Mouse (Mus musculus) E14TG2a.4 (cell line): ENCODE data around the gene Syne1.

Experiments used
- H3K27me3 ChIP-seq: 2 replicates; pipeline ENCODE4 v1.6.1; 2014; ENCODE audit warnings: low read length, control low read depth; ENCODE audit not compliant: insufficient read depth
- H3K36me3 ChIP-seq: 2 replicates; pipeline ENCODE4 v1.6.1; 2014; ENCODE audit warnings: low read length, control low read depth; ENCODE audit not compliant: insufficient read depth
- H3K4me1 ChIP-seq: replicated peaks from 2 replicates; pipeline ENCODE4 v1.6.1; 2014; ENCODE audit warnings: low read depth, low read length, control low read depth
- H3K4me3 ChIP-seq: replicated peaks from 2 replicates; pipeline ENCODE4 v1.5.1; 2014; ENCODE audit warnings: mild to moderate bottlenecking, low read length
- H3K9me3 ChIP-seq: 2 replicates; pipeline ENCODE4 v1.6.1; 2014; ENCODE audit warnings: low read length, control low read depth
- CTCF ChIP-seq: conservative IDR thresholded peaks from 2 replicates; pipeline ENCODE4 v1.5.1; 2014; ENCODE audit warnings: low read length
- NANOG ChIP-seq: IDR thresholded peaks from 2 replicates; pipeline ENCODE4 v1.6.1; 2014; ENCODE audit warnings: borderline replicate concordance, low read length, mixed read lengths
- POU5F1 ChIP-seq: IDR thresholded peaks from 2 replicates; pipeline ENCODE4 v1.6.1; 2014; ENCODE audit warnings: low read length, borderline replicate concordance

The Syne1 gene

DNA sequence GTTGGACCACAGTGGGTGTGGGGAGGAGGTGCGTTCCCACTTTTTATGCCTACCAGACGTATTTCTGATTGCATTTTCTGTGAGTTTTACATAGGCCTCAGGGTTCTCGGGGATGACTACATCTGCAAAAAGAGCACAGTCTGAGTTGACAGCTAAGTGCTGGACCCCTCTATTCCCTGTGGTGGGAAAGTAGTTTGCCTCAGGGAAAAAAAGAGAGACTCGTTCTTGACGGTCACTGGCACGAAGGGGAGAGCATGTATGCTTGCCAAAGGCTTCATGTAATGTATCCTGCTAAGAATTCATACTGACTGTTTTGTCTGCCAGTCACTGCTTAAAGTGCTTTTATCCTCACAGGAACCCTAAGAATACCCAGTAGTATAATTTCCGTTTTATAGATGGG is 506.1 kb downstream of the Syne1 start:
- Histone ChIP-seq H3K27me3 (no peaks in the 10 kb centered on the region), H3K4me1 (no peaks in the 10 kb centered on the region), H3K4me3 (no peak overlapping the region), H3K9me3 (no peaks in the 10 kb centered on the region), H3K36me3 (no peaks in the 10 kb centered on the region)
- no peak for TF ChIP-seq CTCF
- TF ChIP-seq POU5F1 = no peak
- no peak for TF ChIP-seq NANOG

DNA sequence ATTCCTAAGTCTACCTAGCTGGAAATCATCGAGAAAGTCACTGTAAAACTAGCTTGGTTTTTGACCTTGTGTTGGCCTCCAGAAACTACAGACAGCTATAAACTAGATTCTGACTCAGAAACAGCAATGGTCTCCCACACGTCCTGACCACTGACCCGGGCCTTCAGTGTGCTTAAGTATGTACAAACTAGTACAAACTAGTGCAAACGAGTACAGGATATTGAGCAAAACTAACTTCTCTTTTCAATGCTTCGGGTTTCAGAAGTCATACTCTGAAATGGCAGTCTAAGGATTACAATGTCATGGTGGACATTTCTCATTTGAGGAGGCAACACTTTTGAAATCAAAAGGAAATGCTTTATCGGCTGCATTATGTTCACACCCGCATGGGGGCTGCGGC is 506.8 kb downstream of the Syne1 start:
- no peak for TF ChIP-seq CTCF
- TF ChIP-seq POU5F1 = no peak
- TF ChIP-seq NANOG = no peak
- H3K27me3 ChIP-seq = no peaks in the 10 kb centered on the region
- H3K9me3 ChIP-seq = no peaks in the 10 kb centered on the region
- no peak overlapping the region for H3K4me3 ChIP-seq
- H3K36me3 ChIP-seq = no peaks in the 10 kb centered on the region
- H3K4me1 ChIP-seq = no peaks in the 10 kb centered on the region

DNA sequence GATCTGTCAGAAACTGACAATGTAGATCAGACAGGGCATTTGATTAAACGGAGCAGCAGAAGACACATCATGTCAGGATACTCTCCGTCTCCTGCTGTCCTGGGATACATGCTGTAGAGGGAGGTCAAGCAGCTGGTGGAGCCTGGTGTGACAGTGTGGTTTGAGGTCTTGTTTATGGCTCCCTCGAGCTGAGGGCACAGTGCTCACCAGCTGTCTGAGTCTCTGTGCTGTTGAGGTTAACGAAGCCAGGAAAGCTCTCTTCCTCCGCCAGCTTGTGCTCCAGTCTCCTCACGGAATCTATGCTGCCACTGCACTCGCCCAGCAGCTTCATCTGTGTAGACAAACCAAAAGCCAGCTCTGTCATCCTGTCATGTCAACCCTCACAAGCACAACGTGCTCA is 510.0 kb downstream of the Syne1 start:
- Histone ChIP-seq H3K4me1 (no peaks in the 10 kb centered on the region), H3K9me3 (no peaks in the 10 kb centered on the region), H3K4me3 (no peak overlapping the region), H3K27me3 (no peaks in the 10 kb centered on the region), H3K36me3 (no peaks in the 10 kb centered on the region)
- no peak for TF ChIP-seq CTCF
- TF ChIP-seq POU5F1 = no peak

DNA sequence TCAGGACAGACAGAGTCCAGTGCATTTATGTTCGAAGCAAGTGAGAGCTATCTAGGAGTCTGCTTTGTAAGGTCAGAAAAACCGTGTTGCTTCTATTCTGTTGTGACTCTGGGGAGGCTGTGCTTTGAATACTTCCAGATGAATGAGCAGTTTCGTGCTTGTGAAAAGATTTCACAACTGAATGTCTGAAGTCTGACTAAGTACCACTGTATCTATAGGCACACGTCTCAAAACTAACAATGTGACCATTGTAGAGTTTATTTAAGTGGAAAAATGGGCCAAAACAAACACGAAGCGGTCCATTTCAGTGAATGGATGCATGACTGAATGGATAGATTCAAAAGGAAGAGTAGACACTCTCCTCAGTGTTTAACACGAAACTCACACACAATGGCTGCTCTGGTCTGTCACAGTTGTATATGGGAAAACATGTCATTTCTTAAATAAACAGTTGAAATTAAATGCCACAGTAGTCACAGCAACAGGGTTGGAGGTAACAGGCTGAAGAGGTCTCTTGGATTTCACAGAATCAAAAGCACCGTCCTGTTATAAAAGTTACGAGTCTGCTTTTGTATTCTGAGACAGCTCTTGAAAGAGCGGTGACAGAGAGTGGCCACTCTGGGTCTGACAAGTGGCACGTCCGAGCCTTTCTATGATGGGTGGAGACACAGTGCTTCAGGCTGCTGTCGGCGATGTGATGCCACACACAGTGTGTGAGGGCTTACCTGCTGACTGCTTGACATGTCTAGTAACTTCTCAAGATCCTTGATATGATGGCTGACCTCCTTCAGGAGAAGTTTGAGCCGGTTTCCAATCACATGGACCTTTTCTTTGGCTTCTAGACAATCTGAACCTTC is 518.9 kb downstream of the Syne1 start:
- Histone ChIP-seq H3K9me3 (0 out of 2 replicates have a peak, but pooled peaks cover 3% of the 10 kb centered on the region), H3K4me3 (no peak overlapping the region), H3K27me3 (no peaks in the 10 kb centered on the region), H3K4me1 (peaks cover 15% of the 10 kb centered on the region), H3K36me3 (no peaks in the 10 kb centered on the region)
- no peak for TF ChIP-seq CTCF
- TF ChIP-seq POU5F1 = no peak

- Histone ChIP-seq H3K27me3 (no peaks in the 10 kb centered on the region), H3K4me1 (peaks cover 32% of the 10 kb centered on the region), H3K36me3 (no peaks in the 10 kb centered on the region), H3K9me3 (peaks cover 6% of the 10 kb centered on the region; the same call in 1 of the 2 replicates), H3K4me3 (no peak overlapping the region)
- TF ChIP-seq CTCF = no peak
- no peak for TF ChIP-seq NANOG
- no peak for TF ChIP-seq POU5F1
These were observed 521.4 kb downstream of the Syne1 start for GRCm38 (mm10) chr10:5029883-5030282.

- H3K36me3 ChIP-seq = no peaks in the 10 kb centered on the region
- no peaks in the 10 kb centered on the region for H3K27me3 ChIP-seq
- peaks cover 32% of the 10 kb centered on the region for H3K4me1 ChIP-seq
- no peak overlapping the region for H3K4me3 ChIP-seq
- TF ChIP-seq CTCF (no peak), NANOG (no peak), POU5F1 (no peak)
- H3K9me3 ChIP-seq = peaks cover 6% of the 10 kb centered on the region; the same call in 1 of the 2 replicates
These were observed 522.1 kb downstream of the Syne1 start for GRCm38 (mm10) chr10:5029161-5029560.

- Histone ChIP-seq H3K36me3 (no peaks in the 10 kb centered on the region), H3K4me1 (peaks cover 32% of the 10 kb centered on the region), H3K9me3 (peaks cover 6% of the 10 kb centered on the region; the same call in 1 of the 2 replicates), H3K27me3 (no peaks in the 10 kb centered on the region), H3K4me3 (no peak overlapping the region)
- no peak for TF ChIP-seq NANOG
- TF ChIP-seq POU5F1 = no peak
These were observed 523.0 kb downstream of the Syne1 start for GRCm38 (mm10) chr10:5028301-5028700.

- no peak for TF ChIP-seq CTCF
- no peak for TF ChIP-seq POU5F1
- peak; percentile 67; the same call in 1 of the 2 replicates for TF ChIP-seq NANOG
- no peaks in the 10 kb centered on the region for H3K27me3 ChIP-seq
- peaks cover 6% of the 10 kb centered on the region; the same call in 1 of the 2 replicates for H3K9me3 ChIP-seq
- H3K4me1 ChIP-seq = peaks cover 32% of the 10 kb centered on the region
- no peaks in the 10 kb centered on the region for H3K36me3 ChIP-seq
- H3K4me3 ChIP-seq = no peak overlapping the region
These were observed 524.1 kb downstream of the Syne1 start for GRCm38 (mm10) chr10:5027208-5027607.

DNA sequence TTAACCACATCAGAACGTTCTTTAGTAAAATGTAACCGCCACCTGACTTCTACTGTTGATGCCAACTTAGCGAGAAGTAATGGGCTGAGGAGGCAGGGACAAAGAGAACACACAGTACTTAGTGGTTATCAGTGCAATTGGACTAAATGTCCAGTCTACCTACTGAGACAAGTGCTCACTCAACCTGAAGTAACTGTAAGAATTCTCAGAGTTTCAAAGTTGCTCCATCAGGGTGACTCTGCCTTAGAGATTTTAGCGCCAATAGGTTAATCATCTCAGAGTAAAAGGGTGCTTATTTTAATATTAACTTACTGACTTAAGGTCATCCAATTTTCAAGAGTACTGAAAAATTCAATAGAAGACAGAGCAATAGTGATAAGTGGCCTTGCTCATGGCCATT is 525.4 kb downstream of the Syne1 start:
- no peaks in the 10 kb centered on the region for H3K27me3 ChIP-seq
- H3K4me1 ChIP-seq = peaks cover 32% of the 10 kb centered on the region
- TF ChIP-seq POU5F1 (no peak), NANOG (no peak), CTCF (no peak)
- no peaks in the 10 kb centered on the region for H3K36me3 ChIP-seq
- H3K9me3 ChIP-seq = peaks cover 6% of the 10 kb centered on the region; the same call in 1 of the 2 replicates
- H3K4me3 ChIP-seq = no peak overlapping the region
